Mouse (Mus musculus) layer of hippocampus, postnatal 36 days (tissue): ENCODE results near the gene Xrcc4. TPM values are rescaled to one million over a fixed set of nuclear protein-coding genes. Genes with fewer than 3 reads are reported as not detected.

Experiments
- DNase-seq, 2 experiments: peaks; one replicate each; pipeline ENCODE4 v3.0.0; 2022
- total RNA-seq, 2 experiments: library from RNA; stranded (reverse); gene quantifications; 2 replicates each; pipeline ENCODE4 v1.2.3; 2021

Gene Xrcc4
- total RNA-seq, 2 experiments from 2014 or later = 12.7 to 15.8 TPM

- no peak for DNase-seq
Measured at GRCm38 (mm10) chr13:89929477-89929876, 159.9 kb downstream of the Xrcc4 start.

GRCm38 (mm10) chr13:89918814-89919481 is 170.5 kb downstream of the Xrcc4 start:
- DNase-seq = no peak

- no peak for DNase-seq
Measured at GRCm38 (mm10) chr13:89914332-89914731, 175.1 kb downstream of the Xrcc4 start.

- no peak for DNase-seq
Measured at GRCm38 (mm10) chr13:89913891-89914290, 175.5 kb downstream of the Xrcc4 start.

- DNase-seq = no peak
Measured at GRCm38 (mm10) chr13:89906120-89906519, 183.3 kb downstream of the Xrcc4 start.

- no peak for DNase-seq
Measured at GRCm38 (mm10) chr13:89899066-89899465, 190.3 kb downstream of the Xrcc4 start.

- DNase-seq = no peak
Measured at GRCm38 (mm10) chr13:89892140-89892539, 197.3 kb downstream of the Xrcc4 start.

GRCm38 (mm10) chr13:89890159-89890558 is 199.2 kb downstream of the Xrcc4 start:
- no peak for DNase-seq

- DNase-seq = no peak
Measured at GRCm38 (mm10) chr13:89889074-89889473, 200.3 kb downstream of the Xrcc4 start.

- DNase-seq = no peak
Measured at GRCm38 (mm10) chr13:89883523-89883922, 205.9 kb downstream of the Xrcc4 start.

GRCm38 (mm10) chr13:89881281-89881680 is 208.1 kb downstream of the Xrcc4 start:
- peak in 1 of 2 experiments; percentile 9 for DNase-seq

- peak in 1 of 2 experiments; percentile 7 for DNase-seq
Measured at GRCm38 (mm10) chr13:89878832-89879468, 210.5 kb downstream of the Xrcc4 start.

GRCm38 (mm10) chr13:89875499-89875898 is 213.9 kb downstream of the Xrcc4 start:
- no peak for DNase-seq

- no peak for DNase-seq
Measured at GRCm38 (mm10) chr13:89872725-89873124, 216.7 kb downstream of the Xrcc4 start.

GRCm38 (mm10) chr13:89854139-89854538 is 235.3 kb downstream of the Xrcc4 start:
- DNase-seq = no peak

- no peak for DNase-seq
Measured at GRCm38 (mm10) chr13:89850746-89851145, 238.7 kb downstream of the Xrcc4 start.

GRCm38 (mm10) chr13:89849955-89850354 is 239.5 kb downstream of the Xrcc4 start:
- peak; percentile 39 to 41 for DNase-seq

GRCm38 (mm10) chr13:89838635-89839034 is 250.8 kb downstream of the Xrcc4 start:
- DNase-seq = no peak

GRCm38 (mm10) chr13:89834485-89834884 is 254.9 kb downstream of the Xrcc4 start:
- no peak for DNase-seq

GRCm38 (mm10) chr13:89833053-89833670 is 256.2 kb downstream of the Xrcc4 start:
- no peak for DNase-seq

- no peak for DNase-seq
Measured at GRCm38 (mm10) chr13:89828429-89828970, 260.9 kb downstream of the Xrcc4 start.

GRCm38 (mm10) chr13:89827838-89828237 is 261.6 kb downstream of the Xrcc4 start:
- no peak for DNase-seq

- DNase-seq = no peak
Measured at GRCm38 (mm10) chr13:89814543-89814942, 274.9 kb downstream of the Xrcc4 start.
